Mouse (Mus musculus) bone marrow macrophage, adult 2 months (primary cell): ENCODE measurements at regions not wholly inside any gene's neighbourhood (a gene's known extent, or its start where the extent isn't known, plus 50 kb on each side); places are given as distances from the start of the nearest gene placed in this dataset.

ENCODE experiments used
- H3K27ac ChIP-seq: 2 replicates; pipeline ENCODE4 v1.5.1; 2012; ENCODE audit warnings: low read depth, low read length; ENCODE audit not compliant: insufficient read depth
- H3K4me1 ChIP-seq: 2 replicates; pipeline ENCODE4 v1.6.1; 2012; ENCODE audit warnings: low read length; ENCODE audit not compliant: control insufficient read depth, insufficient read depth
- H3K4me3 ChIP-seq: 2 replicates; pipeline ENCODE4 v1.5.1; 2012; ENCODE audit warnings: mild to moderate bottlenecking, low read length, moderate library complexity; ENCODE audit not compliant: insufficient read depth
- CTCF ChIP-seq: IDR thresholded peaks from 2 replicates; pipeline ENCODE4 v1.5.1; 2012; ENCODE audit warnings: low read depth, mild to moderate bottlenecking, low read length, moderate library complexity
- POLR2A ChIP-seq: IDR thresholded peaks from 2 replicates; pipeline ENCODE4 v1.6.1; 2012; ENCODE audit warnings: mild to moderate bottlenecking, low read depth, low read length, borderline replicate concordance

- Histone ChIP-seq H3K27ac (no peak overlapping the region), H3K4me3 (no peak overlapping the region), H3K4me1 (0 out of 2 replicates have a peak, but pooled peaks cover 6% of the 10 kb centered on the region)
- TF ChIP-seq CTCF (no peak), POLR2A (no peak)
Measured at GRCm38 (mm10) chr6:52415341-52415946, 102.1 kb downstream of the Evx1 start.

- Histone ChIP-seq H3K4me1 (no peaks in the 10 kb centered on the region), H3K27ac (no peak overlapping the region), H3K4me3 (no peak overlapping the region)
- TF ChIP-seq CTCF: no peak
- no peak for TF ChIP-seq POLR2A
Measured at GRCm38 (mm10) chr6:52416491-52416890, 103.2 kb downstream of the Evx1 start.

- H3K27ac ChIP-seq: no peak overlapping the region
- TF ChIP-seq CTCF (no peak), POLR2A (no peak)
- H3K4me1 ChIP-seq: no peaks in the 10 kb centered on the region
- no peak overlapping the region for H3K4me3 ChIP-seq
Measured at GRCm38 (mm10) chr6:52417439-52418124, 104.3 kb downstream of the Evx1 start.

GRCm38 (mm10) chr6:52418451-52419170, 105.3 kb downstream of the Evx1 start:
- no peaks in the 10 kb centered on the region for H3K4me1 ChIP-seq
- no peak overlapping the region for H3K27ac ChIP-seq
- no peak for TF ChIP-seq POLR2A
- TF ChIP-seq CTCF: no peak
- no peak overlapping the region for H3K4me3 ChIP-seq

GRCm38 (mm10) chr6:52420276-52420970, 107.1 kb downstream of the Evx1 start:
- Histone ChIP-seq H3K4me3 (no peak overlapping the region), H3K27ac (no peak overlapping the region), H3K4me1 (peaks cover 7% of the 10 kb centered on the region)
- TF ChIP-seq CTCF (no peak), POLR2A (no peak)

GRCm38 (mm10) chr6:52421771-52422170, 108.5 kb downstream of the Evx1 start:
- H3K27ac ChIP-seq: no peak overlapping the region
- TF ChIP-seq CTCF: no peak
- TF ChIP-seq POLR2A: no peak
- no peak overlapping the region for H3K4me3 ChIP-seq
- peaks cover 7% of the 10 kb centered on the region for H3K4me1 ChIP-seq

- Histone ChIP-seq H3K4me1 (peaks cover 7% of the 10 kb centered on the region), H3K4me3 (no peak overlapping the region), H3K27ac (no peak overlapping the region)
- no peak for TF ChIP-seq CTCF
- no peak for TF ChIP-seq POLR2A
Measured at GRCm38 (mm10) chr6:52422686-52423085, 109.4 kb downstream of the Evx1 start.

GRCm38 (mm10) chr6:52423581-52424107, 110.3 kb downstream of the Evx1 start:
- no peak for TF ChIP-seq CTCF
- no peak for TF ChIP-seq POLR2A
- H3K27ac ChIP-seq: no peak overlapping the region
- H3K4me1 ChIP-seq: peaks cover 7% of the 10 kb centered on the region
- H3K4me3 ChIP-seq: no peak overlapping the region

GRCm38 (mm10) chr6:52424440-52424839, 111.1 kb downstream of the Evx1 start:
- no peak overlapping the region for H3K27ac ChIP-seq
- no peak overlapping the region for H3K4me3 ChIP-seq
- H3K4me1 ChIP-seq: peaks cover 7% of the 10 kb centered on the region
- TF ChIP-seq CTCF (no peak), POLR2A (no peak)

GRCm38 (mm10) chr6:52425082-52425481, 111.8 kb downstream of the Evx1 start:
- H3K4me3 ChIP-seq: no peak overlapping the region
- H3K27ac ChIP-seq: no peak overlapping the region
- no peak for TF ChIP-seq CTCF
- TF ChIP-seq POLR2A: no peak
- H3K4me1 ChIP-seq: peaks cover 7% of the 10 kb centered on the region
